Mouse (Mus musculus): ENCODE results near the gene Dact2. TPM values are rescaled to one million over a fixed set of nuclear protein-coding genes. Genes with fewer than 3 reads are reported as not detected.

The Dact2 gene
- total and polyA plus RNA-seq, 2 experiments from 2014 or later: 0.20 to 2.1 TPM

DNA sequence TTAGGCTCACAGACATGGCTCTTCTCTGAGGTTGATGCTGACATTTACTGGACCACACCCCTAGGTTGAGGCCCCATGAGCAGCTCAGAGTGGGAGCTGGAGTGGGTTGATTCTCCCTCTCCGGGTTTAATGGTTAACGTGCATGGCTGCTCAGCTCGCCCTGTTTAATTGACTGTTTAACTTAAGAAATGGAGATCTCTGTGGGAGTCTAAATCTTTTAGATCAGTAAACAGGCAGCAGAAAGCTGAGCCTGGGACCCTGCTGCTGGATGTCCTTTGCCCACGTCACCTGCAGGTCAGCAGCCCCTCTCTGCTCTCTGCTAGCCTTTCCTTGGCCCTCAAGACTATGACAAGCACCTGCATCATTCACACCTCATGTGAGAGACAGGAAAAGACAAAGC, 25.6 kb downstream of the Dact2 start:
- no peaks in the 10 kb centered on the region; the same call in 1 of the 2 replicates for H3K4me1 ChIP-seq (ENCODE audit: control insufficient read depth, insufficient read depth)
- no peak overlapping the region for H3K4me3 ChIP-seq (ENCODE audit: low read depth, low read length)
- no peak overlapping the region for H3K4me2 ChIP-seq (ENCODE audit: low read depth, low read length)
- no peaks in the 10 kb centered on the region for H3K36me3 ChIP-seq (replicated peaks; ENCODE audit: control insufficient read depth, insufficient read depth, low read length)
- H3K27me3 ChIP-seq (ENCODE audit: control insufficient read depth, insufficient read depth, low read length): 0 out of 2 replicates have a peak, but pooled peaks cover 4% of the 10 kb centered on the region
- ATAC-seq (ENCODE audit: insufficient read depth, low read depth) (no peak), DNase-seq (ENCODE audit: low spot score) (no peak)
- TF ChIP-seq CTCF (IDR thresholded peaks at IDR 0.05; ENCODE audit: low read depth): no peak
- no peak for TF ChIP-seq EP300 (IDR thresholded peaks at IDR 0.05; ENCODE audit: low read depth)
- 77% methylated on average over 4 of the region's 4 CpGs for WGBS
- no peaks in the 10 kb centered on the region for H3K9me3 ChIP-seq (replicated peaks; ENCODE audit: control insufficient read depth, low read length)
- H3K27ac ChIP-seq (ENCODE audit: low read depth): no peak overlapping the region
- no peak overlapping the region for H3K9ac ChIP-seq (replicated peaks; ENCODE audit: low read depth, low read length)

DNA sequence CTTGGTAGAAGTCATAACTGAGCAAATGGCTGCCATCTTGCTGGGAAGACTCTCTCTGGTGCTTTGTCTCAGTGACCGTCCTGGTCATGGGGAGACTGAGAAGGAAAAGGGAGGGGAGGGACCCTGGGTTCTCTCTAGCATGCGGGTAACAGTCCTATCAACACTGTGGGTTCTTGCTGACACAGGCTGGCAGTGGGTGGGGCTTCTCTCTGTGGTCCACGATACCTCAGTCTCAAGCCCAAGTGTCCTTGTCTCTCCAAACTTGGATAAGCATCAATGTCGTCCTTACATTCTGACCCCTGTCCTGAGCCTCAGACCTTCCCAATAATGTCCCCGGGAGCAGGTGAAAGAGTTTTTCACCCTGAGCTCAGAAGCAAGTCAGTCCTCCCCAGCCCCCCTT, 26.1 kb downstream of the Dact2 start:
- H3K36me3 ChIP-seq (replicated peaks; ENCODE audit: control insufficient read depth, insufficient read depth, low read length): no peaks in the 10 kb centered on the region
- no peak overlapping the region for H3K9ac ChIP-seq (replicated peaks; ENCODE audit: low read depth, low read length)
- ATAC-seq (ENCODE audit: insufficient read depth, low read depth) (no peak), DNase-seq (ENCODE audit: low spot score) (no peak)
- WGBS: 60% methylated on average over 5 of the region's 5 CpGs
- no peak overlapping the region for H3K4me3 ChIP-seq (ENCODE audit: low read depth, low read length)
- H3K9me3 ChIP-seq (replicated peaks; ENCODE audit: control insufficient read depth, low read length): no peaks in the 10 kb centered on the region
- TF ChIP-seq CTCF (IDR thresholded peaks at IDR 0.05; ENCODE audit: low read depth) (no peak), EP300 (IDR thresholded peaks at IDR 0.05; ENCODE audit: low read depth) (no peak)
- no peak overlapping the region for H3K4me2 ChIP-seq (ENCODE audit: low read depth, low read length)
- H3K27ac ChIP-seq (ENCODE audit: low read depth): no peak overlapping the region
- H3K27me3 ChIP-seq (ENCODE audit: control insufficient read depth, insufficient read depth, low read length): 0 out of 2 replicates have a peak, but pooled peaks cover 4% of the 10 kb centered on the region
- peaks cover 4% of the 10 kb centered on the region for H3K4me1 ChIP-seq (ENCODE audit: control insufficient read depth, insufficient read depth)

DNA sequence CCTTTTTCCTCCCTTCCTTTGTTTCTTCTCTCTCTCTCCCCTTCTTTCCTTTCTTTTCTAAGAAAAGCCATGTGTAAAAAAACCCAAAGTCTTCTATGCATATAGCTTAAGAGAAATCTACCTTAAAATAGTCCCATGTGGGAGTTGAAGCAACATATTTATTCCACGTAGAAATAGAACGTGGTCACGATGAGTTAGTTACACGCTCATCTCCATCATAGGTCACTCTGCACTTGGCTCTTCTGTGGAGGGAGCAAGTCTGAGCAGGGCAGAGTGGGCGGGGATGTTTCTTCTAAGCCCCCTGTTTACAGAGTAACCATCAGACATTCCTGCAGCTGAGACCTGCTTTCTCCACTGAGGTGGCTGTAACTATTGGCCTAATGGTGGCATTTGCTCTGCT, 27.1 kb downstream of the Dact2 start:
- H3K9me3 ChIP-seq (replicated peaks; ENCODE audit: control insufficient read depth, low read length): no peaks in the 10 kb centered on the region
- ATAC-seq (ENCODE audit: insufficient read depth, low read depth): no peak

DNA sequence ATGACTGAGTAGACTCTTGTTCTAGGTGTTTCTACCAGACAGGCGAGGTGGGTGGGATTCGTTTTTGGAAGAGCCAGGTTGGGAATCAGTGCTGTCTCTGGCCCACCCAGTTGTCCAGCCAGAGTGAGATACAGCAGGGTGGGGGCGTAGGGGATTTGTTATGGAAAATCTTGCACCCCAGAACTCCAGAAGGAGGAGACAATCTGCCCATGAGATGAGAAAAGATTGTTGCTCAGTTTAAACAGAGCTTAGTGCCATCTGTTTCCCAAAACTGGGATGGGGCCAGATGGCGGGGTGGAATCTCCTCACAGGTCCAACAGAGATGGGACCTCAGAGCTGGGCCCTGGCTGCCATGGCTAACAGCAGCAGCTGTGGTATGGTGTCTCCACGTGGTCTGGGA, 28.4 kb downstream of the Dact2 start:
- H3K4me1 ChIP-seq (ENCODE audit: control insufficient read depth, insufficient read depth): peaks cover 7% of the 10 kb centered on the region
- ATAC-seq (ENCODE audit: insufficient read depth, low read depth): no peak

More for the DNA sequence above, 27.1 kb downstream of the Dact2 start:
- Histone ChIP-seq H3K9ac (replicated peaks; ENCODE audit: low read depth, low read length) (no peak overlapping the region), H3K4me3 (ENCODE audit: low read depth, low read length) (no peak overlapping the region), H3K4me1 (ENCODE audit: control insufficient read depth, insufficient read depth) (peaks cover 7% of the 10 kb centered on the region), H3K36me3 (replicated peaks; ENCODE audit: control insufficient read depth, insufficient read depth, low read length) (no peaks in the 10 kb centered on the region), H3K4me2 (ENCODE audit: low read depth, low read length) (no peak overlapping the region), H3K27me3 (ENCODE audit: control insufficient read depth, insufficient read depth, low read length) (0 out of 2 replicates have a peak, but pooled peaks cover 4% of the 10 kb centered on the region), H3K27ac (ENCODE audit: low read depth) (no peak overlapping the region)
- DNase-seq (ENCODE audit: low spot score): no peak
- TF ChIP-seq EP300 (IDR thresholded peaks at IDR 0.05; ENCODE audit: low read depth) (no peak), CTCF (IDR thresholded peaks at IDR 0.05; ENCODE audit: low read depth) (no peak)
- 85% methylated on average over 5 of the region's 5 CpGs for WGBS

DNA sequence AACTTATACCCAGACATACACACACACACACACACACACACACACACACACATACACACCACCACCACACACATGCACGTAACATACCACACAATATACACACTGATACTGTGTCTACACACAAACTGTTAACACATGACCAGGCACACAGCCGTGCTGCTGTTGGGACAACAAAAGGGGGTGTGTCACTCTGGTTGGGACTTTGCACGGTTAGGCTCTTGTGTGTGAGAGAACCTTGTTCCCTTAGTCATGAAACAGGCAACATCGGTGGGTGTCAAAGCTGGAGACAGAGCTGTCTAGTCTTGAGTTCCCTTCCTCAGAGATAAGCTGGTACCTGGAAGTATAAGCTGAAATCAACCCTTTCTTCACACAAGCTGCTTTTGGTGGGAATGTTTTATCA, 29.1 kb downstream of the Dact2 start:
- no peaks in the 10 kb centered on the region for H3K36me3 ChIP-seq (replicated peaks; ENCODE audit: control insufficient read depth, insufficient read depth, low read length)
- H3K9me3 ChIP-seq (replicated peaks; ENCODE audit: control insufficient read depth, low read length): no peaks in the 10 kb centered on the region
- ATAC-seq (ENCODE audit: insufficient read depth, low read depth) (no peak), DNase-seq (ENCODE audit: low spot score) (no peak)
- H3K9ac ChIP-seq (replicated peaks; ENCODE audit: low read depth, low read length): no peak overlapping the region
- 77% methylated on average over 4 of the region's 4 CpGs for WGBS
- no peak overlapping the region for H3K4me2 ChIP-seq (ENCODE audit: low read depth, low read length)
- TF ChIP-seq CTCF (IDR thresholded peaks at IDR 0.05; ENCODE audit: low read depth) (no peak), EP300 (IDR thresholded peaks at IDR 0.05; ENCODE audit: low read depth) (no peak)
- H3K27ac ChIP-seq (ENCODE audit: low read depth): no peak overlapping the region
- H3K27me3 ChIP-seq (ENCODE audit: control insufficient read depth, insufficient read depth, low read length): 0 out of 2 replicates have a peak, but pooled peaks cover 4% of the 10 kb centered on the region
- no peak overlapping the region for H3K4me3 ChIP-seq (ENCODE audit: low read depth, low read length)
- H3K4me1 ChIP-seq (ENCODE audit: control insufficient read depth, insufficient read depth): peaks cover 7% of the 10 kb centered on the region

More for the DNA sequence above, 28.4 kb downstream of the Dact2 start:
- Histone ChIP-seq H3K27ac (ENCODE audit: low read depth) (no peak overlapping the region), H3K36me3 (replicated peaks; ENCODE audit: control insufficient read depth, insufficient read depth, low read length) (no peaks in the 10 kb centered on the region), H3K4me3 (ENCODE audit: low read depth, low read length) (no peak overlapping the region), H3K9ac (replicated peaks; ENCODE audit: low read depth, low read length) (no peak overlapping the region), H3K9me3 (replicated peaks; ENCODE audit: control insufficient read depth, low read length) (no peaks in the 10 kb centered on the region), H3K4me2 (ENCODE audit: low read depth, low read length) (no peak overlapping the region), H3K27me3 (ENCODE audit: control insufficient read depth, insufficient read depth, low read length) (0 out of 2 replicates have a peak, but pooled peaks cover 4% of the 10 kb centered on the region)
- 85% methylated on average over 5 of the region's 5 CpGs for WGBS
- DNase-seq (ENCODE audit: low spot score): no peak
- TF ChIP-seq CTCF (IDR thresholded peaks at IDR 0.05; ENCODE audit: low read depth) (no peak), EP300 (IDR thresholded peaks at IDR 0.05; ENCODE audit: low read depth) (no peak)

DNA sequence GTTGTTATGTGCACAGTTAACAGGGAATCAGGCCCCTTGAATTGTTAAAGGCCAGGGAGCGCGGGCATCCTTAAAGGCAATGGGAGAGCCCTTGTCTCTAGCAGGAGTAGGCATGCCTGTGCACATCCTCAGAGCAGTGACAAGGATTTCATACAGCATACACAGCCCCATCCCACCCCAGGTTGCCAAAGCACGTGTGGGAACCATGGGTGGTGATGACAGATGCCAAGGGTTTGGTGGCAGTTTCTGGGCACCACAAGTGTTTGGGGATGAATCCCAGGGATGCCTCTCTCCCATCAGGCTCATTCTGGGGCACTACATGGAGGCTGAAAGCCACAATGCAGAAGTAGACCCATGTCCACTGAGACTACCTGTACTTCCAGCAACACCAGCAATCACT, 29.7 kb downstream of the Dact2 start:
- H3K9ac ChIP-seq (replicated peaks; ENCODE audit: low read depth, low read length): no peak overlapping the region
- H3K4me1 ChIP-seq (ENCODE audit: control insufficient read depth, insufficient read depth): peaks cover 7% of the 10 kb centered on the region
- no peak overlapping the region for H3K4me3 ChIP-seq (ENCODE audit: low read depth, low read length)
- DNase-seq (ENCODE audit: low spot score) (no peak), ATAC-seq (ENCODE audit: insufficient read depth, low read depth) (no peak)
- no peak overlapping the region for H3K27ac ChIP-seq (ENCODE audit: low read depth)
- 66% methylated on average over 3 of the region's 3 CpGs for WGBS
- TF ChIP-seq CTCF (IDR thresholded peaks at IDR 0.05; ENCODE audit: low read depth): no peak
- no peak for TF ChIP-seq EP300 (IDR thresholded peaks at IDR 0.05; ENCODE audit: low read depth)
- no peaks in the 10 kb centered on the region for H3K9me3 ChIP-seq (replicated peaks; ENCODE audit: control insufficient read depth, low read length)
- H3K27me3 ChIP-seq (ENCODE audit: control insufficient read depth, insufficient read depth, low read length): peaks cover 8% of the 10 kb centered on the region; the same call in 1 of the 2 replicates
- no peaks in the 10 kb centered on the region for H3K36me3 ChIP-seq (replicated peaks; ENCODE audit: control insufficient read depth, insufficient read depth, low read length)
- no peak overlapping the region for H3K4me2 ChIP-seq (ENCODE audit: low read depth, low read length)
